Mouse (Mus musculus): ENCODE data around the gene Lgals8.
A peak's percentile ranks its signal among the peaks of the same experiment; 100 is the strongest.

Lgals8 gene

DNA sequence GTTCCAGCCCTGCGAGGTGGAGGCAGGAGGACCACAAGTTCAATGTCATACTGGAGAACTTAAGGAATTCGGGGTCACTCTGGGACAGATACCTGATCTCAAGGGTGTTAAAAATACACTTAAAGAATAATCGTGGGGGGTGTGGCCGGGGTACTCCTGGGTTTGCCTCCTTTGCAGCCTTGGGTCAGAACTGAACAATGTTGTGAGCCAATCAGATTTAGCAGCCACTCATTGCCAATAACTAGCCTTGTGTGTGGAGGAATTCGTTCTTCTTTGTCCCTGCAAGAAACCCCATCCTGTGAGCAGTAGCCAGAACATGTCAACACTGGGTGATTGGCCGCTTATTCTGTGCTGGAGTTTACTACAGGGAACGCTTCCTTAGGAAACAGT lies 3.0 kb downstream of the Lgals8 start:
- peak; percentile 38 for ATAC-seq (ENCODE audit: insufficient number of reproducible peaks, low FRiP score, low TSS enrichment)

- peak; percentile 89 for ATAC-seq (ENCODE audit: insufficient number of reproducible peaks, low FRiP score, low TSS enrichment)
These were observed 3.6 kb downstream of the Lgals8 start for GRCm38 (mm10) chr13:12460881-12461729.

GRCm38 (mm10) chr13:12460443-12460842 lies 4.3 kb downstream of the Lgals8 start:
- no peak for ATAC-seq (ENCODE audit: insufficient number of reproducible peaks, low FRiP score, low TSS enrichment)

GRCm38 (mm10) chr13:12456711-12457110 lies 8.0 kb downstream of the Lgals8 start:
- no peak for ATAC-seq (ENCODE audit: insufficient number of reproducible peaks, low FRiP score, low TSS enrichment)

GRCm38 (mm10) chr13:12454686-12455390 lies 9.9 kb downstream of the Lgals8 start:
- ATAC-seq (ENCODE audit: insufficient number of reproducible peaks, low FRiP score, low TSS enrichment) = no peak

GRCm38 (mm10) chr13:12453150-12453549 lies 11.6 kb downstream of the Lgals8 start:
- ATAC-seq (ENCODE audit: insufficient number of reproducible peaks, low FRiP score, low TSS enrichment) = peak; percentile 67

GRCm38 (mm10) chr13:12442008-12442587 lies 22.6 kb downstream of the Lgals8 start:
- ATAC-seq (ENCODE audit: insufficient number of reproducible peaks, low FRiP score, low TSS enrichment) = no peak

DNA sequence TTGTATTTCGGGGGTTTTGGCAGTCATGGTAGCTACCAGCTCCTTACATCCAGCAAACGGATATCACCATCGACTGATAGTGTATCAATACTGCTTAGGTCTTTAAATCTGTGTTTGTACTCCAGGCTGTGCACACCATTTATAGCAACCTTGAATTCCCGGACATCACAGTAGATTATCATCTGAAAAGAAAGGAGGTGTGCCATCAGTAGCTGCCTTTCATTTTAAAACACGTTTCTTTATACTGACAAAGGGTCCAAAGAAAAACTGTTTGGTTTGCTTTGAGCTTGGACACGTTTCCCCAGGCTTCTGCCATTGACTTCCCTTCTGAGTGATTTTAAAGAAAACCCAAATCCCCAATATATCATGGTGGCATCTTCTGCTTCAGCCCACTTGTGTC lies 23.9 kb downstream of the Lgals8 start:
- ATAC-seq (ENCODE audit: insufficient number of reproducible peaks, low FRiP score, low TSS enrichment) = no peak

DNA sequence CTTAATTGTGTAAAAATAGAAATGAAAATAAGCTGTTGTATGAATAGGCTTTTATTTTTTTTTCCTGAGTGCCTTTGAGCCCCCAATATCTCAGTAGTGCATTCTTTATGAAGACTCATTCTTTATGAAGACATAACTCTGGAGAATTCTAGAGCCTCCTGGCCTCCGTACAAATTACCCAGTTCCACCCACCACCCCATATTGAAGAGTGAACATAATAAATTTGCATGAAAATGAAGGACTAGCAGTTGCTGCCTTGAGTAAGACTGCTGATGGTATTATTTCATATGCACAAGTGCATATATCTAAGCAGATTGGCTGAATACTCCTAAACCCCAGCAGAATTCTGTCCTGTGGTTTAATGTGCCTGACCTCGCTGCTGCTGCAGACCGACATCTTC lies 25.2 kb downstream of the Lgals8 start:
- no peak for ATAC-seq (ENCODE audit: insufficient number of reproducible peaks, low FRiP score, low TSS enrichment)

GRCm38 (mm10) chr13:12433843-12434242 lies 30.9 kb downstream of the Lgals8 start:
- no peak for ATAC-seq (ENCODE audit: insufficient number of reproducible peaks, low FRiP score, low TSS enrichment)

DNA sequence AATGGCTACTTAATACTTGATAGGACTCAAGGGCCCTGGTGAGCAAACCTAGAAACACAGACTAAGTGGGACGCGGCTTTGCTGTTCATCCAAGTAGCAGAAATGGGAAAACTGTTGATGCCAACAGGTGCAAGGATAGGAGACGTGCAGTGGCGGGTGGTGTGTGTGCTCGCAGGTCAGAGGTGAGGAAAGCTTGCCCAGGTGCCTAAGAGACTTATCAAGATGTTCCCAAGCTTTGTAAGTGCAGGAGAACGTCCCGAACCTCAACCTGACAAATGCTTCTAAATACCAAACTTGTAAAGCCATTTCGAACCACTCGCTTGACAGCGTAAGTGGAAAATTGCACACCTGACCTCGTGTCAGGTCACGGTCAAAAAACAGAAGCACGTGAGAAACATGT lies 36.2 kb downstream of the Lgals8 start:
- ATAC-seq (ENCODE audit: insufficient number of reproducible peaks, low FRiP score, low TSS enrichment) = no peak

- ATAC-seq (ENCODE audit: insufficient number of reproducible peaks, low FRiP score, low TSS enrichment) = no peak
These were observed 44.1 kb downstream of the Lgals8 start for GRCm38 (mm10) chr13:12420596-12420995.

DNA sequence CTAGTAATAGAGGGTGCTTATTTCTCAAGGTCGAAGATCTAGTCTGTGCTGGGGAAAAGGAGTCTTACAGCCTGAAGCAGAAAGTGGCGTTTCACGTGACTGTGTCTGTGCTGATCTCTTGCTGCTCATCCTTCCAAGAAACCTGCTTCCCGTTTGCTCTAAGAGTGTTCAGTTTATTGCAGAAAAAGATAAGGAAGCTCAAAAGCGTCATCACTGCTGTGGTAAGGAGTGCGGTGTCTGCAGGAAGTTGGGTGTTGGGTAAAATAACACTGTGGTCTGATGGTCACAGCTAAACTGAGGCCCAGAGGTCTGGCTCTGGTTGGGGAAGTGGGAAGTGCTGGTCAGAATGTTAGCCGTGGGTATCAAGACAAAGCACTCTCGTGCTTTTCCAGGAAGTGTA lies 52.7 kb downstream of the Lgals8 start:
- ATAC-seq (ENCODE audit: insufficient number of reproducible peaks, low FRiP score, low TSS enrichment) = no peak

- ATAC-seq (ENCODE audit: insufficient number of reproducible peaks, low FRiP score, low TSS enrichment) = no peak
These were observed 56.2 kb downstream of the Lgals8 start for GRCm38 (mm10) chr13:12408343-12409066.

GRCm38 (mm10) chr13:12395571-12395970 lies 69.2 kb downstream of the Lgals8 start:
- peak; percentile 20; the same call in 1 of the 2 replicates for ATAC-seq (ENCODE audit: insufficient number of reproducible peaks, low FRiP score, low TSS enrichment)

DNA sequence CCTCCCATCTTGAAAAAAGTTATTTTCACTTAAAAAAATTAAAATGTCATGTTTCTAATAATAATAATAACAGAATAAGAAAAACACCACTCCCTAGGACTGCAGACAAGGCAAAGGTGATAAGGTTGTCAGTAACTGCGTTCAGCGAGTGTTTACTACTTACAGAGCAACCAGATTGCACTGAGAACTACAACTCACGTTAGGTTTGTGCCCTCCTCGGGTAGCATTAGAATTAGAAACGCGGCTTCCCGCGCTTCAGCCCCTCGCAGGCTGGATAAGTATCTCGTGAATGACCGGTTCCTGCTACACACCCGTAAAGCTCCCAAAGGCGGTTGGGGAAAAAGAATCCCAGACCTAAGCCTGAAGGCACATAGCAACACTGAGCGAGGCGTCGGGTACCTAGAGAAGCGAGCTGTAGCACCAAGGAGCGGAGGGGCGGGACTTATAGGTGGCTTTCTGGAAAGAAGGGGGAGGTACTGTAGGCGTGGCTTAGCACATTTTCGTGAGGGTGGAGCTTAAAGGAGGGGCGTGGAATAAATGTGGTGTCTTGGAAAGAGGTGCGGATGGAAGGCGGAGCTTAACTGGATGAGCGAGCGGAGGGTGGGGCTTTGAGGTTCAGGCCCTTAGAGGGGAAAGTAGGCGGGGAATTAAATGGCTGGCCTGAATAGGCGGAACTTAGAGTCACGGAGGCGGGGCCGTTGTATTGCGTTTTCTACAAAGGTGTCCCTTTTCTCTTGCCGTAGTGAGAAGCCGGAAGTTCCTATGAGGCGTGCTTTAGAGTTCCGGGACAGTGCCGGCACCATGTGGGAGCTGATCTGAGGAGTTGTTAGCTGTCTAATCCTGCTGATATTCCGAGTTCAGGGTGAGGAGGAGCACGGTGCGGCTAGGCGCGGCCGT lies 69.9 kb downstream of the Lgals8 start, which contains the start of gene Heatr1:
Gene Heatr1, plus strand, starts transcription at position 419 of the 897 bp plus-strand sequence.
- peak; percentile 94 for ATAC-seq (ENCODE audit: insufficient number of reproducible peaks, low FRiP score, low TSS enrichment)
